Mouse (Mus musculus) left cerebral cortex, postnatal 4 days (tissue): ENCODE results near the gene Heatr4. TPM values are rescaled to one million over a fixed set of nuclear protein-coding genes. Genes with fewer than 3 reads are reported as not detected.

Experiments used
- total RNA-seq, 2 experiments: library from RNA; stranded (reverse); gene quantifications; 2 replicates each; pipeline ENCODE4 v1.2.3; 2021

The Heatr4 gene
- total RNA-seq, 2 experiments from 2014 or later: 0.14 TPM; not detected in 1

Other genes with a start within 250 kb of the Heatr4 start
- gene Papln, start 221.2 kb downstream of the Heatr4 start, total RNA-seq: 10 to 100 TPM in 1 of 2 experiments, 1 to 10 TPM in 1; 9.5 to 10.5 TPM
- 10 to 100 TPM; 16.5 to 17.8 TPM for gene Numb, start 62.9 kb downstream of the Heatr4 start, total RNA-seq
- 10 to 100 TPM; 16.2 to 17.1 TPM for gene Riox1, start 34.2 kb downstream of the Heatr4 start, total RNA-seq
- gene Acot2, start 3.0 kb upstream of the Heatr4 start, total RNA-seq: 1 to 10 TPM; 6.6 to 6.9 TPM
- gene Acot1, start 24.6 kb upstream of the Heatr4 start, total RNA-seq: 10 to 100 TPM; 51.5 to 51.9 TPM
- 1 to 10 TPM; 1.8 to 2.0 TPM for gene Acot4, start 53.5 kb upstream of the Heatr4 start, total RNA-seq
- not detected for gene Gm49366, start 54.1 kb upstream of the Heatr4 start, total RNA-seq
- gene Acot3, start 67.3 kb upstream of the Heatr4 start, total RNA-seq: under 1 TPM; 0.28 to 0.99 TPM
- gene Acot5, start 84.5 kb upstream of the Heatr4 start, total RNA-seq: under 1 TPM; 0.44 to 0.52 TPM
- gene Acot6, start 115.8 kb upstream of the Heatr4 start, total RNA-seq: 1 to 10 TPM; 3.1 to 3.5 TPM
- gene Dnal1, start 129.5 kb upstream of the Heatr4 start, total RNA-seq: 10 to 100 TPM; 61.8 to 73.1 TPM
- 10 to 100 TPM; 11.0 to 11.1 TPM for gene Pnma1, start 163.6 kb upstream of the Heatr4 start, total RNA-seq
- 10 to 100 TPM; 12.9 to 14.9 TPM for gene Elmsan1, start 234.0 kb upstream of the Heatr4 start, total RNA-seq